Mouse (Mus musculus) layer of hippocampus, postnatal 14 days (tissue): ENCODE results near the gene H3f3b. TPM values are rescaled to one million over a fixed set of nuclear protein-coding genes. Genes with fewer than 3 reads are reported as not detected.
"Not testable (repeated sequence)": the region's sequence is repeated elsewhere in the genome, so short reads cannot be mapped to it uniquely, and the experiment has no call there.

Experiments used
- DNase-seq, 2 experiments: peaks; one replicate each; pipeline ENCODE4 v3.0.0; 2021 to 2022; ENCODE audit warnings: low spot score in 2 of 2, mixed read lengths in 1 of 2
- total RNA-seq, 2 experiments: library from RNA; stranded (reverse); gene quantifications; 2 replicates each; pipeline ENCODE4 v1.2.3; 2021

Gene H3f3b
- total RNA-seq, 2 experiments from 2014 or later = 338 to 355 TPM

DNA sequence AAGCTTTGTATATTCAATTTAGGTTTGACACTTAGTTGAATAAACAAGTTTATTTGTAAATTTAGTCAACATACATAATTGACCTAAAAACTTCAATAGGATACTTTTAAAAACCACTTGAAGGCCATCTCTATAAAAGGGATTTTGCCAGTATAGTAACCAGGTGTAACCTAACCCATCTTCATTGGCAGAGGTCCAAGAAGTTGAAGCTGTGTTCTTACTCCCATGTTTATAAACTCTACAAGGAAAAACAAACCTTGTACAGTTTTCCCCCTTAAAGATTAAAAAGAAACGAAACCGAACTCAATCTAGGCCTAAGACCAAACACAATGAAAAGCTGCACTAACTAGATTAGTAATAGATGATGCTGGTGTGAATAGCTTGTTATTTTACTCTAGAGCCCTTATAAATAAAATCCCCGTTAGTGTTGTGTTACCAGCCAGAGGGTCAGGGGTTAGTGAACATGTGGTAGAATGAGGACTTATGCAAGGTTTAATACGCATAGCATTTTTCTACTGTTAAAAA is 5.4 kb downstream of the H3f3b start:
- no peak for DNase-seq

DNA sequence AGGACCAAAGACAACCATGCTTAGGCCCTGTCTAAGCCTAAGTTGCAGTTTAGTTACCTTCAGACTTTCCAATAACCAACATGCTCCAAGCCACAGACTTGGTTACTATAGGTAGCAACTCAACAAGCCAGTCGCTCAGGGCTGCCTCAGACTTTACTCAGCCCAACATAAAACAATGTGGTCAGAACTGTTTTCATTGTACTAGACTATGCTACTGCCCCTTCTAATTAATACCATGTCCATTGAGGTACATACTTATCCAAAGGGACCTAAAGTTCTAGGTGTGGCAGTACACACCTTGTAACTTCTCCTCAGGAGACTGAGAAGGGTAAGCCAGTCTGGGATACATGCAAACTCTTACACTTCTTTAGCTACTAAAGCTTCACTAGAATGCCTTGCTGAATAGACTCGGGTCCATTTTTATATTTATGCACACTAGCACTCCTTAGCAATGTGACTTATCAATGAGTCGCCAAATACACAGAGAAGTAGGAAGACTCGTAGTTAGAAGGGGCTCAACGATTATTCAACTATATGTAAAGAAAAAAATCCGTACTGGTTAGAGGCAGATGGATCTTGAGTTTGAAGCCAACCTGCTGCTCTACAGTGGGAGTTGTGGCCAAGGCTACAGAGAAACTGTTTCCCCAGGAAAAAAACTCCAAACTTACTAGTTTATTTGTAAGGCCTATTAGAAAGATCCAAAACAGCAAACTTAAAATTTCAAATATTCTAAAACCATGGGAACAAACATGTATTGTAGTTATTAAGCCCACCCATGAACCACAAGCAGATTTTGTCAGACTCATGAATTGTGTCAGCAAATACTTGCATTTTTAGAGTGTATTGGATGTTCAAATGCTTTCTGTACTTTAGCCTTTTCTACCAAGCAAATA is 6.2 kb downstream of the H3f3b start:
- no peak for DNase-seq

DNA sequence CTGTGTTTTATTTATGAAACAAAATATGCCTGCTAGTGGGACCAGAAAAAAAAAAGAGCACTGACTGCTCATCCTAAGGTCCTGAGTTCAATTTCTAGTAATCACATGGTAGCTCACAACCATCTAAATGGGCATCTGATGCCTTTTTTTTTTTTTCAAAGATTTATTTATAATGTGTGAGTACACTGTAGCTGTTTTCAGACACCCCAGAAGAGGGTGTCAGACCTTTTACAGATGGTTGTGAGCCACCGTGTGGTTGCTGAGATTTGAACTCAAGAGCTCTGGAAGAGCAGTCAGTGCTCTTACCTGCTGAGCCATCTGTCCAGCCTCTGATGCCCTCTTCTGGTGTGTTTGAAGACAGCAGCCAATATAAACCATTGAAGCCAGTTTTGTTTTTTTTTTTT is 7.2 kb downstream of the H3f3b start:
- DNase-seq = no peak

DNA sequence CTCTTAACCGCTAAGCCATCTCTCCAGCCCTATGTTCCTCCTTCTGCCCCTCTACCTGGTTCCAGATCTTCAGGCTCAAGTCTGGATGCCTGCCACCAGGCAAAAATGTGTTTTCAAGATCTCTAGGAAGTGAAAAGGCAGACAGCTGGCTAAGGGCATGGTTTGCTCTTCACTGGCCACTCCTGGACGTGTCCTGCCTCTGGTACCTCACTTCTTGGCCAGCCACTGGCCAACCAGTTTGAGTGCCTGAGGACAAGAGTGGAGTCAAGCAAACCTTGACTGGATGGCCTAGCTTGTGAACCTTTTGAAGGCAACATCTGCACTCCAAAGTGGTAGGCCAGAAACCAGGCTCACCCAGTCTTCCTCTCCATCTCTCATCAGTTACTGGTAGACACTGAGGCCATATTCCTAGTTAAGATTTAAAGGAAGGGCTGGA is 7.8 kb downstream of the H3f3b start:
- DNase-seq = no peak

DNA sequence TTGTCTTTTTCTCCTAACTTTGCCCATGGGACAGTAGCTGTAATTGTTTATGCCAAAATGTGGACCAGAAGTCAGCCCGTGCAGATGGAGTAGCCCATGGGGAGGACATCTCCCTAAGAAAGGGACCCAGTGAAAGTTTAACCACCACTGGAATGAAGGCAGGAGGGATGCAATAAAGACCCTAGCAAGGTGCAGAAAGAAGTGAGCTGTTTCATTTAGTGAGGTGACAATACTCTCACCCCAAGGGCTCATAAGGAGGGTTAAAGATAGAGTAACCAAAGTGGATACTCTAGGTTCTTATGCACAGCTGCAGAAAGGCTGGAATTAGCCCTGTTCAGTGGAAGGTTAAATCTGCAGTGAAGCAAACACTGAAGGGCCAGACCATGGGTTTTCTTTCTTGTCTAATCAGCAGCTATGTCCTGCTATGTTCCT is 8.4 kb downstream of the H3f3b start:
- DNase-seq = no peak

DNA sequence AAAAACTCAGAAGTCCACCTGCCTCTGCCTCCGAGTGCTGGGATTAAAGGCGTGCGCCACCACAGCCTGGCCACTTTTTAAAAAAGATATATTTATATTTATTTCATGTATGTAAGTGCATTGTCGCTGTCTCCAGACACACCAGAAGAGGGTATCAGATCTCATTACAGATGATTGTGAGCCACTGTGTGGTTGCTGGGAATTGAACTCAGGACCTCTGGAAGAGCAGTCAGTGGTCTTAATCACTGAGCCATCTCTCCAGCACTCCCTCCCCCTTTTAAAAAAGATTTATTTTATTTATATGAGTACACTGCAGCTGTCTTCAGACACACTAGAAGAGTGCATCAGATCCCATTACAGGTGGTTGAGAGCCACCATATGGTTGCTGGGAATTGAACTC is 8.9 kb downstream of the H3f3b start:
- DNase-seq = not testable (repeated sequence)

DNA sequence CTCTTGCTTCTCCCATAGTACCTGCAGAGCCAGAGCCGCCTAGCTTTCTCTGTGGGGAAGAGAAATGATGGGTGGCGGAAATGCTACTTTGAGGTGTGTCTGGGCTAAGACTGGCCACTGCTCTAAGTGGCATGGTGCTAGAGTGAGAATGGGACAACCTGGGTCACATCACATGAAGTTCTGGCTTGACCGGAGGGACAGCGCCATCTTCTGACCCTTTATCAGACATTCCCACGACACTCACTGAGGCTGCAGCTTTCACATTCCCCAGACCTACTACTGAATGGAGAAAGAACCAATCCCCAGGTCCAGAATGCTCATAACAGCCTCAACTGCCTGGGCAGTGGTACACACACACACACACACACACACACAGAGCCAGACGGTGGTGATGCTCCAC is 9.7 kb downstream of the H3f3b start:
- no peak for DNase-seq

DNA sequence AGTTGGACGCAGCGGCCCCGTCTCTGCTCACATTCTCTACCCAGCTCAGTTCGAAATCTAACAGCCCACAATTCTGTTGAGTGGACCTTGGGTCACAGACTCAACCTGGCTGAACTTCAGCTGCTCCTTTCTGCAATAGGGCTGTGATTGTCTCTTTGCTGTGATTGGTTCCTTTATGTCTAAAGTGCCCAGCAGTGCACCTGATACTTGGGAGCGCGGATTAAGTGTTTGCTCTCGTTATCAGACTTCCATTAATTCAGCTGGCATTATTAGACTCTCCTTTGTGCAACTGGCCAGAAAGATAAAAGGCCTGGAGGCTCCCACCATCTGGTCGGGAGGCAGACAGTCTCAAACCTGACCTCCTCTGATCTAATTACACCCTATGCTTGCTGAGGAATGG is 12.9 kb downstream of the H3f3b start:
- no peak for DNase-seq

DNA sequence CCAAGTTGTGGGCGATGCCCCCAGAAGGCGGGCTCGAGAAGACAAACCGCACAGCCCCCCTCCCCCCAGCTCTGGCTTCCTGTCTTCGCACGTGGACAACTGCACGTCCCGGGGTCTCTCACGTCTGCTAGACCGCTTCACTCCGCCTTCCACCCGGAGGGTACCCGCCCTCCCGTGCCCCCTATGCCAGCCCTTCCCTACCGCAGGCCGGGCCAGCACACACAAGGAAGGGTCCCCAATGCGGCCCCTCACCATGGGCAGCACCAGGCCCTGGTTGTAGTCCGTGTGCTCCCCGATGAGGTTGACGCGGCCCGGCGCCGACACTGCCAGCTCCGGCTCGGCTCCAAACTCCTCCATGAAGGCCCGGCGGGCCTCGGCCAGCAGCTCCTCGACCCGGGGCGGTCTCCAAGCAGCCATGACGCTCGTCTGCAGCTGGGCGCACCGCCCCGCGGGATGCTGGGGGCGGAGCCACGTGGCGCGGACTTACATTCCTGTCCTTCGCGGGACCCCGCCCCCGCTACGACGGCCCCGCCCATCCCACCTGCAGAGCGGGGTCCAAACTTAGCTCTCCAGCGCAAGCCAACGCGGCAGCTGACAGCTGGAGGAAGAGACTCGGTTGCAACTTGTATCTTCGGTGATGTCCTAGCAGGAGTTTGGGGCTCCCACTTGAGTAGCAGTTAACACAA is 15.4 kb downstream of the H3f3b start, which contains the start of gene Galk1:
Galk1 (minus strand) TSS at position 458 of the 686 bp plus-strand sequence.
- peak; percentile 60 to 74 for DNase-seq

DNA sequence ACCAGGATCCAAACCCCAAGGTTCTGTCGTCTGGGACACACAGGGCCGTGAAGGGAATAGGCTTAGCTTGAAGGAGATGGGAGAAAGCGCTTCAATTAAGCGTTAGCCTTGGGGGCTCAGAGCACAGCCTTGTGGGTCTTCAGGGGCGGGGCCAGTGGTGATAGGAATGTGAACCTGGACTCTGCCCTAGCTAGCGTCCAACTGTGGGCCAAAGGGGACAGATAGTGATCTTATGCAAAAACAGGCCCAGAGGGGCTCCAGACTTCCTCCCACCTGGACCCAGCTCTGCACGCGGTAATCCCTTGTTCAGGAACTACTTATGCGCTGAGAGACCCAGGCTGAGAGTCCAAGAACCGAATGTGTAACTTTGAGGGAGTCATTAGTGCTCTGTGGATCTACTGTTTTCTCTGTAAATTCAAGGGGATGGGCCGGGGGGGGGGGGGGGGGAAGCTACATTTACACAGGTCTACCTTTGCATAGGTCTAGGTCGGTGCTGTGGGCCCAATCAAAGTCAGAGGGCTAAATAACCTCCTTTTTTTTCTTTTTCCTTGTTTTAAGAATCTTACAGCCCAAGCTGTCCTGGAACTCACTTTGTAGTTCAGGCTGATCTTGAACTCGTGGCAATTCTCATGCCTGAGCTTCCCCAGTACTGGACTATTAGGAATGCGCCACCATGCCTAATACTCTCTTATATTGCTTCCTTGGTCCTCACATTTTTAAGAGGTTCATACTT is 16.1 kb downstream of the H3f3b start:
- DNase-seq = no peak

DNA sequence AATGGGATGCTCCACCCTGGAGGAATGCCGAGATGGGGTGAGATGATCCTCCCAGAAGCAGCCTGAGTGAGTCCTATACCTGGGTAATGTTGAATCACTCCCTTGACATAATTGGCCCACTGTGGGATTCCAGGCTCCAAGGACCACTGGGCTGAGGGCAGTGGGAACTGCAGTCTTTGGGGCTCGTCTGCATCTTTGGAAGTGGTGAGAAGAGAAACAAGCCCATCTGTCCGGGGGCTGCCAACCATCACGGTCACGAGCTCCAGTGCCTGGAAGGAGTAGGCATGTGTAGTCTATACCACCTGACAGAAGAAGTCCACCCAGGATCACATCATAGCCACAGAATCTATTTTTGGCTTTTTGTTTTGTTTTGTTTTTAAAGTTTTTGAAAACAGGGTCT is 16.8 kb downstream of the H3f3b start:
- no peak for DNase-seq

DNA sequence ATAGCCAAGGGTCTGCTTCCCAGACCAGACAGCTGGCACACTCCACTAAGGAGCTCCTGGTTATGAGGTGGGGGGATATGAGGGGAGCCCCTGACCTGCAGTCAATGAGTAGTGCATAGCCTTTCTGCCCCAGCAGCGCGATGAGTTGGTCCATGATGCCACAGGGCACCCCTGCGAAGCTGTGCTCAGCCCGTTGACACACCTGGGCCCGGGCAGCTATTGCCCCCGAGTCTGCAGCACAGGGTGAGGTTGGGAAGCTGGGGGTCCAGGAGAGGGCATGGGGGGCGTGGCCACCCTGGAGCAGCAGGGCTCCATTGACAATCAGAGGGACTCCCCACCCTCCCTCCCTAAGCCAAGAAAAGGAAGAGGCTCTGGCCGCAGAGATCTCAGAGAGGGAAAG is 17.6 kb downstream of the H3f3b start:
- DNase-seq = no peak

DNA sequence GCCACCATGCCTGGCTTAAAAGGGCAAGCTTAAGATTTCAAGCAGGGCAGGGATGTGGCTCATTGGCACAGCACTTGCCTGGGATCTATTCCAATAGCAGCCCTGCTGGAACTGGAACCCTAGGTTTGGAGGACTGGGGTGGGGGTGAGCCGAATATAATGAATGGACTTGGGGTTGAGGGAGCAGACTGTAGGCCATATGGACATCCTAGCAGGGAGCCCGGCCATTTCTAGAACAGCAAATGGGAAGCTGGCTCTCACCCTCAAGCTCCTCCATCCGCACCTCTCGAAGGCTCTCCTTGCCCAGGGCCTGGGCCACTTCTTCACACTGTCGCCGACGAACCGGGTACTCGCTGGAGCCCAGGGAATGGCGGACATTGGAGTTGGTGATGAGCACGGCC is 18.1 kb downstream of the H3f3b start:
- DNase-seq = no peak

DNA sequence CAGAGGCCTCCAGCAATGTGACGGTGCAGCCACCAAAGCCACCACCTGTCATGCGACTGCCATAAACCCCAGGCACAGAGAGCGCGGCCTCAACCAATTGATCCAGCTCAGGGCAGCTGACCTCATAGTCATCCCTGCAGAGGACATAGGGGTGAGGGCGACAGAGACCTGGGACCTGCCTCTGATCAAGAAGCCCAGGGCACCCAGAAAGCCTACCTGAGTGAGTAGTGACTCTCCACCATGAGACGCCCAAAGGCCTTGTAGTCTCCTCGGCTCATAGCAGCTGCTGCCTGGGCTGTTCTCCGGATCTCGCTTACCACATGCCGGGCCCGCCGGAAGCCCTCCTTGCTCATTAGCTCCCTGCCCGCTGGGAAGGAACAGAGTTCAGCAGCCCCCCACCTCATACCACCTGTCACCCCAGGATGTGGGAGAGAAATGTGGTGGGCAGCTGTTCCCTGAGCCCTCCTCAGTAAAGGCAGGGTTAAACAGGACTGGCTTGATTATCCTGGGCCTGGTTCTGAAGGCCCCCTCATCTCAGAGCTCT is 18.9 kb downstream of the H3f3b start:
- no peak for DNase-seq

DNA sequence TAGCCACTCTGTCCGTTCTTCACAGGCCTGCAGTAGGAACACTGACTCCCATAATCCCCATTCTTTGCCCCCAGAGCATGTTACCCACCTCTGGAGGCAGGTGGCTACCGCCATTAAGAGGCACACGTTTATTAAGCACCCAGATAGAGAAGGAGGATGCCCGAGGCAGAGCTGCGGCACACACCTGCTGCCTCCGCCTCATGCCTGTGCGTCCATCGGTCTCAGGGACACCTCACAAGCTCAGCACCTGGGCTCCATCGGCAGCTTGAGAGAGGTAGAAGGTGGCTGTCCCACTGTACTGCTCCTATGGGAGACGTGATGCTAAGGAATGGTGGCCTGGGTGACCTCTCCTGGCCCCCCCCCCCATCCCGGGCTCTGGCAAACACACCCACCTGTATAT is 19.4 kb downstream of the H3f3b start:
- no peak for DNase-seq

DNA sequence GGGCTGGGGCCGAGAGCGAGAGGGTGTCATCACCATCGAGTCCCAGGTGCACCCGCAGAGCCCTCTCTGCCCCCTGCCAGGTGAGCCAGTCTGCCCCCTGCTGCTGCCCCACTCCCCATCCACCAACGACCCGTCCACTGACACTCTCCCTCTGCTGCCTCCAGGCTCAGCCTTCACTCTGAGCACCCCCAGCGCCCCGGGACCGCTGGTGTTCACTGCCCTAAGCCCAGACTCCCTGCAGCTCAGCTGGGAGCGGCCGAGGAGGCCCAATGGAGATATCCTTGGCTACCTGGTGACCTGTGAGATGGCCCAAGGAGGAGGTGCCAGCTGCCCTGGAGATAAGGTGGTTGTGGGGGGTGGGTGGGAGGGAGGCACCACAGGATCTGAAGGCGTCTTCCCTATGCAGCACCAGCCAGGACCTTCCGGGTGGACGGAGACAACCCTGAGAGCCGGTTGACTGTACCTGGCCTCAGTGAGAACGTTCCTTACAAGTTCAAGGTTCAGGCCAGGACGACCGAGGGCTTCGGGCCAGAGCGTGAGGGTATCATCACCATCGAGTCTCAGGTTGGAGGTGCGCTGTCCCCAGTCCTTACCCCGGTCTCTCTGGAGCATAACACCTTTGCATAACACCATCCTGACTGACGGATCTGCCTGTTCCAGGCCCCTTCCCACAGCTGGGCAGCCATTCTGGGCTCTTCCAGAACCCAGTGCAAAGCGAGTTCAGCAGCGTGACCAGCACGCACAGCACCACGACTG is 20.5 kb downstream of the H3f3b start:
- DNase-seq = no peak

DNA sequence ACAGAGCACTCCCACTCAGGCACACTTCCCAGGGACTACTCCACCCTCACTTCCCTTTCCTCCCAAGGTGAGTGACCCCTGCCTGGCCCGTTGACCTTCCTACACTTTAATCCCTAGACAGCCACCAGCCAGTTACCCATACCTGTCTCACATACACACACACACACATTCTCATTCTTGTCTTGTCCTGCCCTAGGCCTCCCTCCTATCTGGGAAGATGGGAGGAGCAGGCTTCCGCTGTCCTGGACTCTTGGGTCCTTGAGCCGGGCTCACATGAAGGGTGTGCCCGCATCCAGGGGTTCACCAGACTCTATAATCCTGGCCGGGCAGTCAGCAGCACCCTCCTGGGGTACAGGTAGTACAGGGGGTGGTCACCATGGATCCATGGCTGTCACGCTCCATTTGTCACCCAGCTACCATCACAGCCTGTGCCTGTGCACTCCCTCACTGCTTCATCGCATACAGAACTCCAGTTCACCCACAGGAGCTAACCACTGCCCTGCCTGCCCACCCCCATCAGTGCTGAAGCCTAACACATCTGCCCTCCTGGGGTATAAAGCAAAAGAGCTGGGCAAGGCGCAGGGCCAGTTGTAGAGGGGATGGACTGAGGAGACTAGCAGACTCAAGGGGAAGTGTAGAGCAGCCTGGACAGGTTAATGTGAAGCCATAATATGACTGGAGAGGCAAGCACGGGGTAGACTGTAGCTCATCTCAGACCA is 21.9 kb downstream of the H3f3b start:
- no peak for DNase-seq

DNA sequence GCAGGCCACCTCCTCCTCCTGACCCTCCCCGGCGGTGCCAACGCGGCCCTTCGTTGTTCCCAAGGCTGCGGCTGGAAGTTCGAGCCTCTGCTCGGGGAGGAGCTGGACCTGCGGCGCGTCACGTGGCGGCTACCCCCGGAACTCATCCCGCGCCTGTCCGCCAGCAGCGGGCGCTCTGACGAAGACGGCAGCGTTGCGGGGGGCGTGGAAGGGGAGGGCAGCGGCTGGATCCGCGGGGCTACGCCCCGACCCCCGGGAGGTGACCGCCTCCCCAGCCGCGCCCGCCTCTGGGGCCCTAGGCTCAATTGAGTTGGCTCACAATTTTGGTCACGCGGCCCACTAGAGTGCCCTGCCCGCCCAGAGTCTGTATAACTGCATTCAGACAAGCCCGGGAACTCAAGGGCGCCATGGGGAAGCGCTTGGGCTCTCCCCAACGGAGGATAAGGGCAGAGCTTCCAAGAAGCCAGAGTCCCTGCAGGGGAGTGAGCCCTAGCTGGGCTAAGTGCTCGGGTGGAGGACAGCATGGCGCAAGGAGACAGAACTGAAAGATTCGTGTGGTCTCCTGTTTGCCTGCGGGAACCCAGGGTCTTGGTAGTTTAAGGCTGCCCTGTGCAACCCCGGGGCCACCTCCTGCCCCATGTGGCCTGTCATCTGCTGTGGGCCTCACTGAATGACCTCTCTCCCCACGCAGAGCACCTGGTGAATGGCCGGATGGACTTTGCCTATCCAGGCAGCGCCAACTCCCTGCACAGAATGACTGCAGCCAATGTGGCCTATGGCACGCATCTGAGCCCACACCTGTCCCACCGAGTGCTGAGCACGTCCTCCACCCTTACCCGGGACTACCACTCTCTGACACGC is 22.7 kb downstream of the H3f3b start:
- peak in 1 of 2 experiments; percentile 50 for DNase-seq
